Mouse (Mus musculus) midbrain, postnatal 0 days (tissue): ENCODE results near the gene Gm8439. TPM values are rescaled to one million over a fixed set of nuclear protein-coding genes. Genes with fewer than 3 reads are reported as not detected.

Experiments
- ATAC-seq: fragments of 200-750 bp; cut with Nextera tagmentation; 2 replicates; pipeline ENCODE4 v1.8.0; 2017; ENCODE audit warnings: moderate number of reproducible peaks, mild to moderate bottlenecking, moderate TSS enrichment, moderate library complexity; ENCODE audit not compliant: low FRiP score
- DNase-seq: peaks from one replicate; pipeline ENCODE4 v3.0.0-alpha.2; 2015; ENCODE audit warnings: low spot score
- H3K27ac ChIP-seq: fragments of 300-500 bp; sonication (generic); 2 replicates; pipeline ENCODE4 v1.5.1; 2014; ENCODE audit warnings: low read depth, mild to moderate bottlenecking, low read length, mixed read lengths
- H3K27me3 ChIP-seq: fragments of 300-500 bp; sonication (generic); 2 replicates; pipeline ENCODE4 v1.6.1; 2014; ENCODE audit warnings: low read length, control low read depth, mixed read lengths; ENCODE audit not compliant: insufficient read depth
- H3K36me3 ChIP-seq: fragments of 300-500 bp; sonication (generic); 2 replicates; pipeline ENCODE4 v1.6.1; 2014; ENCODE audit warnings: low read length, control low read depth, mixed read lengths; ENCODE audit not compliant: insufficient read depth
- H3K4me1 ChIP-seq: fragments of 300-500 bp; sonication (generic); 2 replicates; pipeline ENCODE4 v1.6.1; 2014; ENCODE audit warnings: mild to moderate bottlenecking, control low read depth, antibody characterized with exemption, low read length, mixed read lengths; ENCODE audit not compliant: insufficient read depth
- H3K4me2 ChIP-seq: fragments of 300-500 bp; sonication (generic); 2 replicates; pipeline ENCODE4 v1.6.1; 2014; ENCODE audit warnings: low read depth, mild to moderate bottlenecking, low read length, mixed read lengths; ENCODE audit not compliant: poor library complexity, severe bottlenecking
- H3K4me3 ChIP-seq: fragments of 300-500 bp; sonication (generic); 2 replicates; pipeline ENCODE4 v1.5.1; 2014; ENCODE audit warnings: low read depth, mild to moderate bottlenecking, low read length, moderate library complexity
- H3K9ac ChIP-seq: fragments of 300-500 bp; sonication (generic); replicated peaks from 2 replicates; pipeline ENCODE4 v1.6.1; 2014; ENCODE audit warnings: mild to moderate bottlenecking, low read length, moderate library complexity, mixed read lengths; ENCODE audit not compliant: poor library complexity, severe bottlenecking
- H3K9me3 ChIP-seq: fragments of 300-500 bp; sonication (generic); 2 replicates; pipeline ENCODE4 v1.6.1; 2016; ENCODE audit warnings: low read length, control low read depth
- CTCF ChIP-seq: IDR thresholded peaks from 2 replicates; pipeline ENCODE4 v1.5.1; 2016; ENCODE audit warnings: antibody characterized with exemption, mild to moderate bottlenecking
- WGBS: fragments of 180-500 bp; shearing (Covaris S2); extraction: QIAGEN DNeasy Blood & Tissue Kit; methylation state at CpG from one replicate; pipeline ENCODE4 v1.1.7; 2014; 5-methylcytosine and 5-hydroxymethylcytosine counted together
- polyA plus RNA-seq: library from polyadenylated mRNA; unstranded; fragments of >200 nt; fragmentation: Nextera tagmentation; extraction: Ambion mirVana; gene quantifications from 2 replicates; pipeline ENCODE4 v1.2.1, GENCODE M21; 2015
- total RNA-seq: library from RNA; depleted of rRNA; stranded (reverse); fragments of >200 nt; gene quantifications from 2 replicates; pipeline ENCODE4 v1.2.3, GENCODE M21; 2014

The Gm8439 gene
- total and polyA plus RNA-seq, 2 experiments from 2014 or later: not detected

DNA sequence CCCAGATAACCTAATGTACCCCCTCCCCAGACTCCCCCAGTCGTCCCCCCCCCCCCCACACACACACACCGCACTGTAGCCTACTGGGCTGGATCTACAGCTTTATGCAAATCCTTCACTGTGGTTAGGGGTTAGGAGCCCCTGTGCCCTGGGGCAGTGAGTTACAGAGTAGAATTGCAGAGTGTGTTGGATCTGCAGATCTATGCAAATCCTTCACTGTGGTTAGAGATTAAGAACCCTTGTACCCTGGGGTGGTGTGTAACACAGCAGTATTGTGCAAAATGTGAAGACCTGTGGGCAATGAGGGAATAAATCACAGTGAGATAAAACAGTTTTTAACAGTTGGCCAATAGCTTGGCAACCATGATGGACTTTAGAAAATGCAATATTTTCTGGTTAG is 10.4 kb downstream of the Gm8439 start:
- ATAC-seq (no peak), DNase-seq (no peak)
- no peak for TF ChIP-seq CTCF
- Histone ChIP-seq H3K9ac (no peak overlapping the region), H3K27ac (no peak overlapping the region), H3K4me1 (no peaks in the 10 kb centered on the region), H3K36me3 (no peaks in the 10 kb centered on the region), H3K9me3 (no peaks in the 10 kb centered on the region), H3K4me2 (no peak overlapping the region), H3K27me3 (no peaks in the 10 kb centered on the region), H3K4me3 (no peak overlapping the region)
- 3% methylated on average over 2 of the region's 2 CpGs for WGBS

DNA sequence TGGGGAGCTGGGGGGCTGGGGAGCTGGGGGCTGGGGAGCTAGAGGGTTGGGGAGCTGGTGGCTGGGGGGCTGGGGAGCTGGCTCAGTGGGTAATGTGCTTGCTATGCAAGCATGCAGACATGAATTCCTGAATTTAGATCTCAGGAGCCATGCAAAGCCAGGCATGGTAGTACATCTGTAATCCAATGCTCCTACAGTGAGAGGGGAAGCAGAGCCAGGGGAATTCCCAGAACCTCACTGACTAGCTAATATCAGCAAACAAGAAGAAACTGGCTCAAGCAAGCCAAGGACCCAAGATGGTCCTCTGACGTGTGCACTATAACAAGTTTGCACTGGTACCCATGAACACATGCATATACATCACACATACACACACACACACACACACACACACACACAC is 13.2 kb downstream of the Gm8439 start:
- WGBS: 56% methylated on average over 1 of the region's 1 CpGs
- no peaks in the 10 kb centered on the region for H3K27me3 ChIP-seq
- H3K27ac ChIP-seq: no peak overlapping the region
- H3K36me3 ChIP-seq: no peaks in the 10 kb centered on the region
- H3K9ac ChIP-seq: no peak overlapping the region
- H3K4me3 ChIP-seq: no peak overlapping the region
- TF ChIP-seq CTCF: no peak
- no peaks in the 10 kb centered on the region for H3K4me1 ChIP-seq
- no peak overlapping the region for H3K4me2 ChIP-seq
- no peaks in the 10 kb centered on the region for H3K9me3 ChIP-seq
- DNase-seq: no peak
- ATAC-seq: no peak

DNA sequence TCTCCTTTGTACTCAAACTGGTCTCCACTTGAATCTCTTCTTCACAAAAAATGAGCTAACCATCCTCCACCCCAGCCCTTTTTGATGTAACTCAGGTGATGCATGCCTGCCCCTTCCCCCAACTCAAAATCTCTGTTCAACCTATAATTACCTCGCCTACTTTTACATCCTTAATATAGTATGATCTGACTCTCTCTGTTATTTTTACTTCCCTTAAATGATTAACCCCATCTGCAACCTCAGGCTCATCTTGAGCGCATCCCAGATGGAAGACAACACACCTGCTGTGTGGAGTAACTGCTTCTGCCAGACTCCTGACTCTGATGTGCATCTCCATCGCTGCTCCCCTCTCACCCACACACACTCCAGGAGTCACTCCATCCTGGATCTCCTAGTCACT is 14.1 kb downstream of the Gm8439 start:
- no peak overlapping the region for H3K4me3 ChIP-seq
- H3K9ac ChIP-seq: no peak overlapping the region
- H3K27me3 ChIP-seq: no peaks in the 10 kb centered on the region
- DNase-seq (no peak), ATAC-seq (no peak)
- 74% methylated on average over 3 of the region's 3 CpGs for WGBS
- H3K36me3 ChIP-seq: no peaks in the 10 kb centered on the region
- no peak overlapping the region for H3K27ac ChIP-seq
- H3K4me1 ChIP-seq: no peaks in the 10 kb centered on the region
- H3K9me3 ChIP-seq: no peaks in the 10 kb centered on the region
- TF ChIP-seq CTCF: no peak
- no peak overlapping the region for H3K4me2 ChIP-seq

DNA sequence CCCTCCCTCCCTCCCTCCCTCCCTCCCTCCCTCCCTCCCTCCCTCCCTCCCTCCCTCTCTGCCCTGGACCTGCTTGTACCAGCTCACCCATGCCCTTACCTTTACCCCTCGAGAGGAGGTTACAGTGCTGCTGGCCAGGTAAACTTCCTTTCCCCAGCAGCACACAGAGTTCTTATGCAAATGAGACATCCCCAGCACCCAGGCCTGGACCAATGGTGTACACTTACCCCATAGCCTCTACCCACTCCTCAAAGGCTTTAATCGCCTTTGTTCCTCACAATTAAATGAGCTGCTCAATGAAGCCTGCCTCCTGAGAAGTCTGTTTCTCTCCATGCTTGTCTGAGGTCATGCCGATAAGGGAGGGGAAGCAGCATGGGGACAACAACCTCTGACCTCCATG is 18.4 kb downstream of the Gm8439 start:
- no peaks in the 10 kb centered on the region for H3K36me3 ChIP-seq
- ATAC-seq (no peak), DNase-seq (no peak)
- no peak overlapping the region for H3K9ac ChIP-seq
- 29% methylated on average over 3 of the region's 3 CpGs for WGBS
- no peaks in the 10 kb centered on the region for H3K4me1 ChIP-seq
- TF ChIP-seq CTCF: no peak
- no peaks in the 10 kb centered on the region for H3K9me3 ChIP-seq
- no peak overlapping the region for H3K4me2 ChIP-seq
- no peak overlapping the region for H3K4me3 ChIP-seq
- no peaks in the 10 kb centered on the region for H3K27me3 ChIP-seq
- no peak overlapping the region for H3K27ac ChIP-seq

DNA sequence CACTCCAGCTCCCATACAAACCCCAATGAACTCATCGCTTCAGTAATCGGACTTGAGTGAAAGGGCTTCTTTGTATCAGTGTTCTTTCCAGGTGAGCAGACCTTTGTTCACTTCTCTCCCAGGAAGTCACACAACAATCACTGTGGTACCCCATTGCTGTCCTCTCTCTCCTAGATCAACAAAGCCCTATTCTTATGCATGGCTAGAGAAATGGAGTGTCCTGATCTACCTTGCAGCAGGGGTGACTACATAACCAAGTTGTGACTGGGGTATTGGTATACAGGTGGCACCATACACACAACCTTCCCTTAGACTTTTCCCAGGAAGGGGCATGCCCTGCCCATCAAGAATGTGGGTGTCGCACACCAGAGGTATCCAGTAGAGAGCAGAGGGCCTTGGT is 22.5 kb downstream of the Gm8439 start:
- Histone ChIP-seq H3K36me3 (no peaks in the 10 kb centered on the region), H3K4me3 (no peak overlapping the region), H3K9ac (no peak overlapping the region), H3K4me2 (no peak overlapping the region), H3K27ac (no peak overlapping the region), H3K27me3 (no peaks in the 10 kb centered on the region), H3K9me3 (no peaks in the 10 kb centered on the region), H3K4me1 (peaks cover 7% of the 10 kb centered on the region; the same call in 1 of the 2 replicates)
- 65% methylated on average over 3 of the region's 3 CpGs for WGBS
- TF ChIP-seq CTCF: no peak
- no peak for ATAC-seq
- DNase-seq: no peak

- ATAC-seq (no peak), DNase-seq (no peak)
- 25% methylated on average over 9 of the region's 9 CpGs for WGBS
- no peak overlapping the region for H3K4me3 ChIP-seq
- no peak overlapping the region for H3K9ac ChIP-seq
- no peaks in the 10 kb centered on the region for H3K9me3 ChIP-seq
- no peak for TF ChIP-seq CTCF
- no peaks in the 10 kb centered on the region for H3K27me3 ChIP-seq
- no peaks in the 10 kb centered on the region for H3K36me3 ChIP-seq
- peak overlapping the region; percentile 5; the same call in 1 of the 2 replicates for H3K4me2 ChIP-seq
- H3K27ac ChIP-seq: no peak overlapping the region
- peaks cover 7% of the 10 kb centered on the region; the same call in 1 of the 2 replicates for H3K4me1 ChIP-seq
These were observed 23.9 kb downstream of the Gm8439 start for GRCm38 (mm10) chr4:120612304-120613080.
